Mouse (Mus musculus): ENCODE measurements at regions not wholly inside any gene's neighbourhood (a gene's known extent, or its start where the extent isn't known, plus 50 kb on each side); places are given as distances from the start of the nearest gene placed in this dataset.
A peak's percentile ranks its signal among the peaks of the same experiment; 100 is the strongest.

GRCm38 (mm10) chr13:80798863-80799817 is 84.0 kb upstream of the Arrdc3 start:
- Histone ChIP-seq H3K4me3 (ENCODE audit: control insufficient read depth, insufficient read depth, low read length) (no peak overlapping the region), H3K36me3 (ENCODE audit: control insufficient read depth, insufficient read depth, low read length) (no peaks in the 10 kb centered on the region), H3K27me3 (ENCODE audit: control insufficient read depth, insufficient read depth, low read length) (no peaks in the 10 kb centered on the region), H3K27ac (ENCODE audit: control insufficient read depth, insufficient read depth, low read length) (no peak overlapping the region), H3K4me1 (replicated peaks; ENCODE audit: control insufficient read depth, insufficient read depth, low read length) (no peaks in the 10 kb centered on the region)
- no peak for DNase-seq
- TF ChIP-seq CTCF (IDR thresholded peaks at IDR 0.05; ENCODE audit: borderline replicate concordance, control insufficient read depth, extremely low read depth, insufficient read depth, low read length, poor library complexity) (no peak), POLR2A (IDR thresholded peaks at IDR 0.05; ENCODE audit: control insufficient read depth, extremely low read depth, insufficient read depth, low read length, poor library complexity) (no peak)
- WGBS, result 79% methylated on average over 5 of the region's 5 CpGs

- WGBS, result 50% methylated on average over 2 of the region's 2 CpGs
- peak; percentile 3 for DNase-seq
Measured at GRCm38 (mm10) chr13:80806172-80806571, 77.0 kb upstream of the Arrdc3 start.

GRCm38 (mm10) chr13:80827037-80827471 is 56.1 kb upstream of the Arrdc3 start:
- no peak for TF ChIP-seq POLR2A (IDR thresholded peaks at IDR 0.05; ENCODE audit: control insufficient read depth, extremely low read depth, insufficient read depth, low read length, poor library complexity)
- no peak for TF ChIP-seq CTCF (IDR thresholded peaks at IDR 0.05; ENCODE audit: borderline replicate concordance, control insufficient read depth, extremely low read depth, insufficient read depth, low read length, poor library complexity)

More at GRCm38 (mm10) chr13:80806172-80806571, 77.0 kb upstream of the Arrdc3 start:
- TF ChIP-seq POLR2A (IDR thresholded peaks at IDR 0.05; ENCODE audit: control insufficient read depth, extremely low read depth, insufficient read depth, low read length, poor library complexity) (no peak), CTCF (IDR thresholded peaks at IDR 0.05; ENCODE audit: borderline replicate concordance, control insufficient read depth, extremely low read depth, insufficient read depth, low read length, poor library complexity) (no peak)
- no peaks in the 10 kb centered on the region for H3K27me3 ChIP-seq (ENCODE audit: control insufficient read depth, insufficient read depth, low read length)
- no peaks in the 10 kb centered on the region for H3K4me1 ChIP-seq (replicated peaks; ENCODE audit: control insufficient read depth, insufficient read depth, low read length)
- H3K27ac ChIP-seq (ENCODE audit: control insufficient read depth, insufficient read depth, low read length), result no peak overlapping the region
- no peaks in the 10 kb centered on the region for H3K36me3 ChIP-seq (ENCODE audit: control insufficient read depth, insufficient read depth, low read length)
- no peak overlapping the region for H3K4me3 ChIP-seq (ENCODE audit: control insufficient read depth, insufficient read depth, low read length)

More at GRCm38 (mm10) chr13:80827037-80827471, 56.1 kb upstream of the Arrdc3 start:
- Histone ChIP-seq H3K4me3 (ENCODE audit: control insufficient read depth, insufficient read depth, low read length) (no peak overlapping the region), H3K36me3 (ENCODE audit: control insufficient read depth, insufficient read depth, low read length) (no peaks in the 10 kb centered on the region), H3K27me3 (ENCODE audit: control insufficient read depth, insufficient read depth, low read length) (no peaks in the 10 kb centered on the region), H3K4me1 (replicated peaks; ENCODE audit: control insufficient read depth, insufficient read depth, low read length) (no peaks in the 10 kb centered on the region), H3K27ac (ENCODE audit: control insufficient read depth, insufficient read depth, low read length) (no peak overlapping the region)
- DNase-seq, result no peak

Measured in thymus, adult 2 months (tissue).